Mouse (Mus musculus): ENCODE data around the gene Sgcd. TPM values are rescaled to one million over a fixed set of nuclear protein-coding genes. Genes with fewer than 3 reads are reported as not detected.
"Not testable (repeated sequence)": the region's sequence is repeated elsewhere in the genome, so short reads cannot be mapped to it uniquely, and the experiment has no call there.

Gene Sgcd
- polyA plus RNA-seq, 1 experiment from 2014 or later, result 0.09 TPM

DNA sequence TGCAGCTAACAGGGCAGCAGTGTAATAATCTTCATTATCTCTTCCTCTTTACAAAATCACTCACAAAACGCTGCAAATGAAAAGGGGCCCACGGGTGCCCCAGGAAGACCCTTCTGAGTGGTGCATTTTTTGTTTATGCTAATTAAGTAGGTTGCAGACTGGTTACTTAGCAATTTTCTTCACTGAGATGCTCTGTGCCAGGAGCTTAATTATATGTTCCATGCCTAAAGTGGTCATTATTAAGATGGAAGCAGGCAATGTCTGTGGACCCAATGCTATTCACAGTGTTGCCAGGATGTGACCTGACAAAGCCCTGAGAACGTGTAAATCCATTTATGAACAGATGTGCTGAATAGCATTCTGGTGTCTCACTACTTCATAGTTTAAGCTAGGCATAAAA lies 529.6 kb downstream of the Sgcd start:
- ATAC-seq (no peak), DNase-seq (no peak)
- Histone ChIP-seq H3K4me2 (ENCODE audit: low read depth, low read length) (no peak overlapping the region), H3K9me3 (ENCODE audit: low read length) (no peaks in the 10 kb centered on the region), H3K27me3 (ENCODE audit: insufficient read depth, low read length) (no peaks in the 10 kb centered on the region), H3K4me1 (ENCODE audit: insufficient read depth) (no peaks in the 10 kb centered on the region), H3K36me3 (replicated peaks; ENCODE audit: insufficient read depth, low read length) (no peaks in the 10 kb centered on the region), H3K9ac (replicated peaks) (no peak overlapping the region), H3K4me3 (ENCODE audit: low read depth, low read length) (no peak overlapping the region), H3K27ac (ENCODE audit: low read depth) (no peak overlapping the region)
- WGBS (ENCODE audit: insufficient replicate concordance), result 33% methylated on average over 3 of the region's 3 CpGs
- TF ChIP-seq CTCF (IDR thresholded peaks at IDR 0.05; ENCODE audit: low read depth), result no peak
- no peak for TF ChIP-seq EP300 (IDR thresholded peaks at IDR 0.05; ENCODE audit: low read depth)

DNA sequence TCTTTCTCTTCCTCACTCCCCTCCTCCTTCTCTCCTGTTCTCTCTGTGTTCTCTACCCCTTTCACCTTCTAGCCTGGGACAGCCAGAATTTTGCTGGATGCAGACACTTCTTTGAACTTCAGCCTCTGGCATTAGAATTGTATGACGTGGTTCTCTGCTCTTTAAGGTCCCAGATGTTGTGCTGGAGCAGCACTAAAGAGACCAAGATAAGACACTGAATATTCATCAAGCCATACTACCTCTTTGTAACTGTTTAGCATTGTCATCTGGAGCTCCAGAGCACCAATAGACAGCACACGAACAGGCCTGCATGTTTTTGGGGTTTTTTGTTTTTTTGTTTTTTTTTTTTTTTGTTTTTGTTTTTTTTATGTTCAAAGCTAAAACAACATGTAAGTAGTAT lies 541.0 kb downstream of the Sgcd start:
- no peak for ATAC-seq
- 44% methylated on average over 2 of the region's 2 CpGs for WGBS (ENCODE audit: insufficient replicate concordance)
- no peaks in the 10 kb centered on the region for H3K4me1 ChIP-seq (ENCODE audit: insufficient read depth)
- H3K9me3 ChIP-seq (ENCODE audit: low read length), result no peaks in the 10 kb centered on the region
- no peaks in the 10 kb centered on the region for H3K36me3 ChIP-seq (replicated peaks; ENCODE audit: insufficient read depth, low read length)
- no peak overlapping the region for H3K4me3 ChIP-seq (ENCODE audit: low read depth, low read length)
- H3K27me3 ChIP-seq (ENCODE audit: insufficient read depth, low read length), result no peaks in the 10 kb centered on the region
- TF ChIP-seq EP300 (IDR thresholded peaks at IDR 0.05; ENCODE audit: low read depth), result no peak
- no peak overlapping the region for H3K4me2 ChIP-seq (ENCODE audit: low read depth, low read length)
- no peak overlapping the region for H3K9ac ChIP-seq (replicated peaks)
- H3K27ac ChIP-seq (ENCODE audit: low read depth), result no peak overlapping the region
- DNase-seq, result no peak

DNA sequence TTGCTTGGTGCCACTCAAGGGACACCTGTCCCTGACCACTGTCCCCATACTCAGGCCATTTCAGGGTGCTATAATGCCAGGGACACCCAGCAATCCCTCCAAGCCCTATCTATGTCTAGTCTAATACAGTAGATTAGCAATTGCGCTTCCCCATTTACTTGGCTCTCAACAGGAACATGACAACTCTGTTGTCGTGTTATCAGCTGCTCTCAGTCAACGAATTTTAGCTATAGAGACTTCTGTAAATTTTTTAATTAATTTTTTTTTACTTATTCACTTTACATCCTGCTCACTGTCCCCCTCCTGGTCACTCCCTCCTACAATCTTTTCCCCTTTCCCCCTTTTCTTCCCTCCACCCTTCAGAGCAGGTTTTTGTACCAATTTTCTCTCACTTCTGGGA lies 542.4 kb downstream of the Sgcd start:
- H3K4me2 ChIP-seq (ENCODE audit: low read depth, low read length), result no peak overlapping the region
- no peaks in the 10 kb centered on the region for H3K36me3 ChIP-seq (replicated peaks; ENCODE audit: insufficient read depth, low read length)
- H3K4me1 ChIP-seq (ENCODE audit: insufficient read depth), result no peaks in the 10 kb centered on the region
- TF ChIP-seq EP300 (IDR thresholded peaks at IDR 0.05; ENCODE audit: low read depth), result no peak
- no peak for TF ChIP-seq CTCF (IDR thresholded peaks at IDR 0.05; ENCODE audit: low read depth)
- no peak overlapping the region for H3K9ac ChIP-seq (replicated peaks)
- DNase-seq (no peak), ATAC-seq (no peak)
- no peaks in the 10 kb centered on the region for H3K9me3 ChIP-seq (ENCODE audit: low read length)
- 54% methylated on average over 3 of the region's 3 CpGs for WGBS (ENCODE audit: insufficient replicate concordance)
- H3K27me3 ChIP-seq (ENCODE audit: insufficient read depth, low read length), result no peaks in the 10 kb centered on the region
- H3K4me3 ChIP-seq (ENCODE audit: low read depth, low read length), result no peak overlapping the region
- H3K27ac ChIP-seq (ENCODE audit: low read depth), result no peak overlapping the region

DNA sequence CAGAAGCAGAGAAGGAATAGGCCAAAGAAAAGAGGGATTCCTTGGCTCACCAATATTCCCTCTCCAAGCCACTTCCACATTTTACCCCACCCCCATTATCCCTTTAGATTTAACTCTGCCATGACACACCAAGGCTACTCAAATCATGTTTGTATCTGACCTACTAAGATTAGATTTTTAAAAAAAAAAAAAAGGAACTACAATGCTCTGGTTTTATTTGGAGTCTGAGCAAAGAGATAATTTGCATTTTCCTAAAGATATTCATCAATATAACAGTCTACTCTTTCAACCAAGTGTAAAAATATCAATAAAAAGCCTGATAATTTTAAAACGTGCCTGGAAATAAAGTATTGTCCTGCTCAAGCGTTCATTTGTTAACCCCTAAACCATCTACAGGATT lies 543.1 kb downstream of the Sgcd start:
- no peak overlapping the region for H3K4me3 ChIP-seq (ENCODE audit: low read depth, low read length)
- no peak overlapping the region for H3K4me2 ChIP-seq (ENCODE audit: low read depth, low read length)
- no peaks in the 10 kb centered on the region for H3K36me3 ChIP-seq (replicated peaks; ENCODE audit: insufficient read depth, low read length)
- no peaks in the 10 kb centered on the region for H3K9me3 ChIP-seq (ENCODE audit: low read length)
- H3K9ac ChIP-seq (replicated peaks), result no peak overlapping the region
- 57% methylated on average over 2 of the region's 2 CpGs for WGBS (ENCODE audit: insufficient replicate concordance)
- ATAC-seq (no peak), DNase-seq (no peak)
- H3K4me1 ChIP-seq (ENCODE audit: insufficient read depth), result no peaks in the 10 kb centered on the region
- H3K27me3 ChIP-seq (ENCODE audit: insufficient read depth, low read length), result no peaks in the 10 kb centered on the region
- H3K27ac ChIP-seq (ENCODE audit: low read depth), result no peak overlapping the region
- TF ChIP-seq EP300 (IDR thresholded peaks at IDR 0.05; ENCODE audit: low read depth) (no peak), CTCF (IDR thresholded peaks at IDR 0.05; ENCODE audit: low read depth) (no peak)

DNA sequence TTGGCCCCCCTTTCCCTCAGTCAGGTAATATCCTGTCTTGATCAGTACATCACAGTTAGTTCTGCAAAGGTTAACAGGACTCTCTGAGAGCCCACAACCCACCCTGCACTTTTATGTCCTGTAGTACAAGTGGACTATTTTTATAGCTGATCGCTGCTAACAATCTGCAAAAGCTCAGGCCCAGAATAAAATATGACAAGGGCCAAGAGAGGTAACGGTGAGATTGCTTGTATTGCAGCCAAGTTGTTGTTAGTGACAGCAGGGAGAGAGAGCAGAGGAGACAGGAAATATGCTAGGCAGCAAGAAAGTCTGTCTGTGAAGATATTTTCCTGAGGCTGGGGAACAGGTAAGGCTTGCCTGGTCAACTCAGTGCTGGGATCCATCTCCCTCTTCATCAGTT lies 546.5 kb downstream of the Sgcd start:
- Histone ChIP-seq H3K9me3 (ENCODE audit: low read length) (no peaks in the 10 kb centered on the region), H3K36me3 (replicated peaks; ENCODE audit: insufficient read depth, low read length) (no peaks in the 10 kb centered on the region), H3K4me3 (ENCODE audit: low read depth, low read length) (no peak overlapping the region), H3K4me2 (ENCODE audit: low read depth, low read length) (no peak overlapping the region), H3K4me1 (ENCODE audit: insufficient read depth) (no peaks in the 10 kb centered on the region), H3K9ac (replicated peaks) (no peak overlapping the region), H3K27ac (ENCODE audit: low read depth) (no peak overlapping the region), H3K27me3 (ENCODE audit: insufficient read depth, low read length) (no peaks in the 10 kb centered on the region)
- TF ChIP-seq EP300 (IDR thresholded peaks at IDR 0.05; ENCODE audit: low read depth) (no peak), CTCF (IDR thresholded peaks at IDR 0.05; ENCODE audit: low read depth) (no peak)
- 65% methylated on average over 2 of the region's 2 CpGs for WGBS (ENCODE audit: insufficient replicate concordance)
- ATAC-seq (no peak), DNase-seq (no peak)

DNA sequence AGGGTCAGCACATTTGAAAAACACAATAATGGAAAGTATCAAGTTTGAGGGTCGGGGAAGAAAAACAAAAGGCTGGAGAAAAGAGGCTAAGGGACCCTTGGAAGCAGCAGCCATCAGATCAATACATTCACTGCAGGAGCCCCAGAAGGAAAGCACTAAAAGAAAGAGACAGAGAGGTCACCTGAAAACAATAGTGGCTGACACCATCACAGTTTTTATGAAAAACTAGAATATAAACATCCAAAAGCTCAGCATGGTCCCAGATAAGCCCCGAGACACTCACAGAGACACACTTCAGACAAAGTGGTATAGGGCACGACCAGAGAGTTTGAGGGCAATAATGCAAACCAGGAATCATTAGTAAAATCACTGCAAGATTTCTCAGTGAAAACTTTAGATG lies 589.2 kb downstream of the Sgcd start:
- 60% methylated on average over 3 of the region's 3 CpGs for WGBS (ENCODE audit: insufficient replicate concordance)

DNA sequence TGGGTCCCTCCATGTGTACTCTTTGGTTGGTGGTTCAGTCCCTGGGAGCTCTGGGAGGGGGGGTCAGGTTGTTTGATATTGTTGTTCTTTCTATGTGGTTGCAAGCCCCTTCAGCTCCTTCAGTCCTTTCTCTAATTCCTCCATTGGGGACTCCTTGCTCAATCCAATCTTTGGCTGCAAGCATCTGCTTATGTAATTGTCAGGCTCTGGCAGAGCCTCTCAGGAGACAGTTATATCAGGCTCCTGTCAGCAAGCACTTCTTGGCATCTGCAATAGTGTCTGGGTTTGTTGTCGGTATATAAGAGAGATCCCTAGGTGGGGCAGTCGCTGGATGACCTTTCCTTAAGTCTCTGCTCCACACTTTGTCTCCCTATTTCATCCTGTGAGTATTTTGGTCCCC lies 598.0 kb downstream of the Sgcd start:
- WGBS (ENCODE audit: insufficient replicate concordance), result 71% methylated on average over 2 of the region's 2 CpGs
- not testable (repeated sequence) for H3K4me2 ChIP-seq (ENCODE audit: low read depth, low read length); H3K9ac ChIP-seq (replicated peaks); H3K27me3 ChIP-seq (ENCODE audit: insufficient read depth, low read length); DNase-seq; H3K4me1 ChIP-seq (ENCODE audit: insufficient read depth); H3K27ac ChIP-seq (ENCODE audit: low read depth); H3K4me3 ChIP-seq (ENCODE audit: low read depth, low read length); H3K36me3 ChIP-seq (replicated peaks; ENCODE audit: insufficient read depth, low read length); ATAC-seq; H3K9me3 ChIP-seq (ENCODE audit: low read length)

More for the DNA sequence above, 589.2 kb downstream of the Sgcd start:
- no peak for TF ChIP-seq EP300 (IDR thresholded peaks at IDR 0.05; ENCODE audit: low read depth)
- TF ChIP-seq CTCF (IDR thresholded peaks at IDR 0.05; ENCODE audit: low read depth), result no peak
- H3K9me3 ChIP-seq (ENCODE audit: low read length), result no peaks in the 10 kb centered on the region
- H3K36me3 ChIP-seq (replicated peaks; ENCODE audit: insufficient read depth, low read length), result no peaks in the 10 kb centered on the region
- H3K27me3 ChIP-seq (ENCODE audit: insufficient read depth, low read length), result no peaks in the 10 kb centered on the region
- H3K4me2 ChIP-seq (ENCODE audit: low read depth, low read length), result no peak overlapping the region
- DNase-seq, result no peak
- H3K9ac ChIP-seq (replicated peaks), result no peak overlapping the region
- ATAC-seq, result no peak
- no peak overlapping the region for H3K27ac ChIP-seq (ENCODE audit: low read depth)
- H3K4me3 ChIP-seq (ENCODE audit: low read depth, low read length), result no peak overlapping the region
- no peaks in the 10 kb centered on the region for H3K4me1 ChIP-seq (ENCODE audit: insufficient read depth)
